Mouse (Mus musculus): ENCODE measurements at regions not wholly inside any gene's neighbourhood (a gene's known extent, or its start where the extent isn't known, plus 50 kb on each side); places are given as distances from the start of the nearest gene placed in this dataset.

DNA sequence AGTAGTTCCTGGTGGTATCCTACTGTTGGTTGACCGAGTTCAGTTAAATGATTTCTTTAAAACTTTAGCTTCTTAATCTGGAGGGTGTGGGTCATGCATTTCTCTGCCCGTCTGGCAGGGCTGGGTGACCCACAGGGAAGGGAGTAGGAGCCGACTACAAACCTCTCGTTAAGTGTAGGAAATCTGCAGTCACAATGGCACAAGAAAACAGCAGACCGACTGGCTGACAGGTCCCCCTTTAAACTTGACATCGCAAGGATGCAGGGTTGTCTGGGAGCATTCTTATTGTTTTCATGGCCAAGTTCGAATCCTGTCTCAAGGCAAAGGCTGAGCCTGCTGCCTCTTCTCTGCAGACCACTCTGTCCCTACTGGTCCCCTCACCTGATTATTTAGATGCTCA, 235.7 kb downstream of the Etnk1 start:
- Histone ChIP-seq H3K4me2 (ENCODE audit: low read depth, low read length, severe bottlenecking) (no peak overlapping the region), H3K4me3 (ENCODE audit: low read depth, low read length) (no peak overlapping the region), H3K9me3 (ENCODE audit: control insufficient read depth, low read length) (no peaks in the 10 kb centered on the region), H3K36me3 (ENCODE audit: control insufficient read depth, insufficient read depth, low read length) (no peaks in the 10 kb centered on the region), H3K27ac (ENCODE audit: low read depth, low read length) (no peak overlapping the region), H3K27me3 (ENCODE audit: control insufficient read depth, insufficient read depth, low read length) (no peaks in the 10 kb centered on the region), H3K4me1 (replicated peaks; ENCODE audit: control insufficient read depth, insufficient read depth, low read length) (peaks cover 5% of the 10 kb centered on the region; the same call in 1 of the 2 replicates), H3K9ac (ENCODE audit: low read length) (no peak overlapping the region)
- WGBS = 66% methylated on average over 7 of the region's 7 CpGs
- DNase-seq (ENCODE audit: low spot score) = peak; percentile 36
- ATAC-seq (replicated peaks; ENCODE audit: low FRiP score) = no peak

DNA sequence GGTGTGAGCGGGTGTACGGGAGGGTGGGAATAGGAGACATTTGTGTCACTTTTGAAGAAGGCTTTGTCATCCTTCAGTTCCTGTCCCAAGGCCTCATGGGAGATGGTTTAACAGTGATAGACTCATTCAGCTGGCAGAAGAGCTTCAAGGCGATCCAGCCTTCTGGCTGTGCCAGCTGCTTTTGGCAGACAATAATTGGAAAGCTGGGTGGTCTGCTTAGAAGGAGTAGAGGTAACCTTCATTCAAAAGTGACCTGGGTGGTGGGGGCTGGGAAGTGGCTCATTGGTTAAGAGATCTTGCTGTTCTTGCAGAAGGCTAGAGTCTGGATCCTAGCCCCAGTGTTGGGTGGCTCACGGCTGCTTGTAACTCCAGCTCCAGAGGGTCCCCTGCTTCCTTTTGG, 237.5 kb downstream of the Etnk1 start:
- Histone ChIP-seq H3K36me3 (ENCODE audit: control insufficient read depth, insufficient read depth, low read length) (no peaks in the 10 kb centered on the region), H3K4me3 (ENCODE audit: low read depth, low read length) (no peak overlapping the region), H3K27ac (ENCODE audit: low read depth, low read length) (no peak overlapping the region), H3K4me1 (replicated peaks; ENCODE audit: control insufficient read depth, insufficient read depth, low read length) (peaks cover 5% of the 10 kb centered on the region; the same call in 1 of the 2 replicates), H3K4me2 (ENCODE audit: low read depth, low read length, severe bottlenecking) (no peak overlapping the region), H3K9me3 (ENCODE audit: control insufficient read depth, low read length) (no peaks in the 10 kb centered on the region), H3K27me3 (ENCODE audit: control insufficient read depth, insufficient read depth, low read length) (no peaks in the 10 kb centered on the region), H3K9ac (ENCODE audit: low read length) (no peak overlapping the region)
- DNase-seq (ENCODE audit: low spot score) (peak; percentile 37), ATAC-seq (replicated peaks; ENCODE audit: low FRiP score) (no peak; the same call in 1 of the 2 replicates)
- 84% methylated on average over 4 of the region's 4 CpGs for WGBS

DNA sequence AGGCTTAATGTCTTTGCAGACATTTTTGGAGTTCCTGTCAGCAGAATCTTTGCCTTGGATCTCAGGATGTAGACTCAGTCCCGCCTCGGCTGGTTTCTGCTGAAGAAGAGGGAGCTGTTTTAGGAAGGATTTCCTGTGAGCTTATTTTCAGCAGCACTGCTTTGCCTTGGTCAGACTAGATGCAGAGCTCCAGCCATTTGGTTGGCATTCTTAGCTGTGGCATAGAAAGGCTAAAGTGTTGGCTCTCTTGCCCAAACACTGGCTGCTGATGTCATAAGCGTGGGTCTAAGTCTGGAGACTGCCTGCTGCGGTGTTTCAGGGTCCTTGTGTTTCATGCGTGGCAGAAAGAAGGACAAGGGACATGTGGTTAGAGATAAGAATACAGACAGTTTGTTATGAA, 245.0 kb downstream of the Etnk1 start:
- H3K4me1 ChIP-seq (replicated peaks; ENCODE audit: control insufficient read depth, insufficient read depth, low read length) = peaks cover 2% of the 10 kb centered on the region; the same call in 1 of the 2 replicates
- ATAC-seq (replicated peaks; ENCODE audit: low FRiP score) (no peak), DNase-seq (ENCODE audit: low spot score) (no peak)
- H3K9ac ChIP-seq (ENCODE audit: low read length) = no peak overlapping the region
- H3K36me3 ChIP-seq (ENCODE audit: control insufficient read depth, insufficient read depth, low read length) = no peaks in the 10 kb centered on the region
- H3K9me3 ChIP-seq (ENCODE audit: control insufficient read depth, low read length) = no peaks in the 10 kb centered on the region
- H3K27ac ChIP-seq (ENCODE audit: low read depth, low read length) = no peak overlapping the region
- no peak overlapping the region for H3K4me2 ChIP-seq (ENCODE audit: low read depth, low read length, severe bottlenecking)
- WGBS = 91% methylated on average over 5 of the region's 5 CpGs
- no peak overlapping the region for H3K4me3 ChIP-seq (ENCODE audit: low read depth, low read length)
- no peaks in the 10 kb centered on the region for H3K27me3 ChIP-seq (ENCODE audit: control insufficient read depth, insufficient read depth, low read length)

DNA sequence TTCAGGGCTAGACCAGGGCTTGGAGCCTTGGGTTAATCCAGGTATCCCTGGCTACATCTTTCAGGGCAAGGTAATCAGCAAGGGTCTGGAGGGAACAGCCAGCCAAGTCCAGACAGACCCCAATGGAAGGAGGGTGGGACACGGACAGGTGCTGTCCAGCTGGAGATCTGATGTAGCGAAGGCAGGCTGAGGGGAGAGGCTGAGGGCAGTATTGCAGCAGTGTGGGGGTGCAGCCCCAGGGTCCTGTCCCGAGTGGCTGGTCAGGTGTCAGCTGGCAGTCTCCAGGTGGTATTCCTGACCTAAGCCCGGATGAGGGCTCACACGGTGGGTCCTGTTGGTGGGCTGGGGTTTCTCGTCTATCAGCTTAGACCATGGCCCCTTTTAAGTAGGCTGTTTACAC, 245.7 kb downstream of the Etnk1 start:
- H3K4me3 ChIP-seq (ENCODE audit: low read depth, low read length) = no peak overlapping the region
- H3K36me3 ChIP-seq (ENCODE audit: control insufficient read depth, insufficient read depth, low read length) = no peaks in the 10 kb centered on the region
- ATAC-seq (replicated peaks; ENCODE audit: low FRiP score) = no peak
- 92% methylated on average over 6 of the region's 6 CpGs for WGBS
- H3K4me1 ChIP-seq (replicated peaks; ENCODE audit: control insufficient read depth, insufficient read depth, low read length) = no peaks in the 10 kb centered on the region
- no peak overlapping the region for H3K4me2 ChIP-seq (ENCODE audit: low read depth, low read length, severe bottlenecking)
- H3K27ac ChIP-seq (ENCODE audit: low read depth, low read length) = no peak overlapping the region
- H3K27me3 ChIP-seq (ENCODE audit: control insufficient read depth, insufficient read depth, low read length) = no peaks in the 10 kb centered on the region
- H3K9me3 ChIP-seq (ENCODE audit: control insufficient read depth, low read length) = no peaks in the 10 kb centered on the region
- no peak for DNase-seq (ENCODE audit: low spot score)
- no peak overlapping the region for H3K9ac ChIP-seq (ENCODE audit: low read length)

DNA sequence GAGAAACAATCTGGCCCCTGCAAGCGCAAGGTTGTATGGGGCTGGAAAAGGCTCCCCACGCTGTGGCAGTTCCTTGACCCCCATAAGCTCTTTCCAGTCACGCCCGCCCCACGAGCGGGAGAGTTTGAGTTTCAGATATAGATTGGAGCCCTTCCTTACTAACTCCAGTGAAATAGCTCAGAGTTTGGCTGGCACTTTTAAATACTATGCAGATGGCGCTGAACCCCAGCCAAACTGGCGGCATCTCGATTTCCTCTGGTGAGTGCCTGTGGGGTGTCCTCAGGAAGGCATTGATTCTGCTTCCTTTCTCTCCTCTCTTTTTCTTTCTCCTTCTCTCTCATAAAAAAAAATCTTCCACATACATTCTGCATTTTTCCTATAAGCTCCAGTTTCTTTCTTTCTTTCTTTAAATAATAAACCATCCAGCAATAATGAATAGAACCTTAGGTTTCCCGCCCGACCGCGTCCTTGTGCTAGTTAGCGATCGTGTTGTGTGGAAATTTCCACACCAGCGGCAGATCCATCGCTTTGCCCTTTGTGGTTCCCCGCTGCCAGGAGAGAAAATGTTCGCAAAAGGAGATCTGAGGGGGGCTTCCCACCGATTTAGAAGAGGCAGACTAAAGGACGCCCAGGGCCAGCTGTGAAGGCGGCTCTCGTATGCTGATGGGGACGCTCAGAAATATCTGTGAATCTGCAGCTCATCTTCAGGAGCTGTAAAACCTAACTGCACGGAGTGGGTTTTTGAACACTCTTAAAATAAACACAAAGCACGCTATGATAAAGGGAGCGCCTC, 247.8 kb downstream of the Etnk1 start:
- ATAC-seq (replicated peaks; ENCODE audit: low FRiP score) = no peak
- no peak overlapping the region for H3K27ac ChIP-seq (ENCODE audit: low read depth, low read length)
- no peaks in the 10 kb centered on the region for H3K36me3 ChIP-seq (ENCODE audit: control insufficient read depth, insufficient read depth, low read length)
- H3K27me3 ChIP-seq (ENCODE audit: control insufficient read depth, insufficient read depth, low read length) = no peaks in the 10 kb centered on the region
- no peaks in the 10 kb centered on the region for H3K4me1 ChIP-seq (replicated peaks; ENCODE audit: control insufficient read depth, insufficient read depth, low read length)
- no peak overlapping the region for H3K4me2 ChIP-seq (ENCODE audit: low read depth, low read length, severe bottlenecking)
- WGBS = 88% methylated on average over 27 of the region's 27 CpGs
- H3K4me3 ChIP-seq (ENCODE audit: low read depth, low read length) = no peak overlapping the region
- no peak for DNase-seq (ENCODE audit: low spot score)
- H3K9me3 ChIP-seq (ENCODE audit: control insufficient read depth, low read length) = no peaks in the 10 kb centered on the region
- H3K9ac ChIP-seq (ENCODE audit: low read length) = no peak overlapping the region

DNA sequence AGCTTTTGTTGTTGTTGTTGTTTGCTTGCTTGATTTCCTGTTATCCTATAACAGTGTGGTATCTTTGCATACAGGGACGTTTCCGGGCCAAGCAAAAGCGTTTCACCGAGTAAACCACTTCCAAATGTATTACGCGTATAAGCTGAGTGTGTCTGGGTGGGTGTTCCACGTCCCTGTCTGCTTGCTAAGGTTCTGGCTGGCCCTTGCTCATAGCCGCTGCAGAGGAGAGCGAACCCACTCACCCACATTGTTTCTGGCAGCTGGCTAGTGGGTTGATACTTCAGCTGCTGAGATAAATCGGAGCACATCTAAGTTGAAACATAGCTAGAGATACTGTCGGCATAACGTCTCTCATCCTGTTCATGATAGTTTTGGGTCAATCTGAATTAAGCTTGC, 248.4 kb downstream of the Etnk1 start:
- no peak for ATAC-seq (replicated peaks; ENCODE audit: low FRiP score)
- H3K9ac ChIP-seq (ENCODE audit: low read length) = no peak overlapping the region
- no peaks in the 10 kb centered on the region for H3K36me3 ChIP-seq (ENCODE audit: control insufficient read depth, insufficient read depth, low read length)
- no peak overlapping the region for H3K27ac ChIP-seq (ENCODE audit: low read depth, low read length)
- no peak overlapping the region for H3K4me2 ChIP-seq (ENCODE audit: low read depth, low read length, severe bottlenecking)
- no peaks in the 10 kb centered on the region for H3K4me1 ChIP-seq (replicated peaks; ENCODE audit: control insufficient read depth, insufficient read depth, low read length)
- no peak overlapping the region for H3K4me3 ChIP-seq (ENCODE audit: low read depth, low read length)
- no peaks in the 10 kb centered on the region for H3K27me3 ChIP-seq (ENCODE audit: control insufficient read depth, insufficient read depth, low read length)
- no peak for DNase-seq (ENCODE audit: low spot score)
- no peaks in the 10 kb centered on the region for H3K9me3 ChIP-seq (ENCODE audit: control insufficient read depth, low read length)
- 91% methylated on average over 12 of the region's 12 CpGs for WGBS

DNA sequence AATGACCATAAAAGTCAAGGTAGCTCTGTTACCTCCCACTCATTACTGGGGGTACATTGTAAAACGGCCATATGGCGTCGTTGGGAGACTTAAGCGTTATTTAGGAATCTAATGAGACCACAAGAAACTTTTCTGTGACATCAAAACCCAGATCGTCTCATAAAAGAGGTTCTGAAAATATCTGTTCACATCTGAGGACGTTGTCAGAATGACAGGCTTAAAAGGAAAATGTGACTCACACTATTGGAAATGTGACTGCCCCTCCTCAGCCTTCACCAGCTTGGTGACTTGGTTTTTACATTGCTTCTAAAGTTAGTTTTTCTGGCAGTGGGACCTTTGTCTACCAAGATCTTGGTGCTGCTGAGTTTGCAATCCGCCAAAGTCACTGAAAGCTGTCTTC, 252.9 kb downstream of the Etnk1 start:
- no peak for DNase-seq (ENCODE audit: low spot score)
- no peaks in the 10 kb centered on the region for H3K9me3 ChIP-seq (ENCODE audit: control insufficient read depth, low read length)
- 90% methylated on average over 7 of the region's 7 CpGs for WGBS
- no peaks in the 10 kb centered on the region for H3K27me3 ChIP-seq (ENCODE audit: control insufficient read depth, insufficient read depth, low read length)
- no peak for ATAC-seq (replicated peaks; ENCODE audit: low FRiP score)
- no peak overlapping the region for H3K9ac ChIP-seq (ENCODE audit: low read length)
- no peak overlapping the region for H3K27ac ChIP-seq (ENCODE audit: low read depth, low read length)
- no peaks in the 10 kb centered on the region for H3K36me3 ChIP-seq (ENCODE audit: control insufficient read depth, insufficient read depth, low read length)
- no peak overlapping the region for H3K4me2 ChIP-seq (ENCODE audit: low read depth, low read length, severe bottlenecking)
- no peak overlapping the region for H3K4me3 ChIP-seq (ENCODE audit: low read depth, low read length)
- H3K4me1 ChIP-seq (replicated peaks; ENCODE audit: control insufficient read depth, insufficient read depth, low read length) = no peaks in the 10 kb centered on the region

DNA sequence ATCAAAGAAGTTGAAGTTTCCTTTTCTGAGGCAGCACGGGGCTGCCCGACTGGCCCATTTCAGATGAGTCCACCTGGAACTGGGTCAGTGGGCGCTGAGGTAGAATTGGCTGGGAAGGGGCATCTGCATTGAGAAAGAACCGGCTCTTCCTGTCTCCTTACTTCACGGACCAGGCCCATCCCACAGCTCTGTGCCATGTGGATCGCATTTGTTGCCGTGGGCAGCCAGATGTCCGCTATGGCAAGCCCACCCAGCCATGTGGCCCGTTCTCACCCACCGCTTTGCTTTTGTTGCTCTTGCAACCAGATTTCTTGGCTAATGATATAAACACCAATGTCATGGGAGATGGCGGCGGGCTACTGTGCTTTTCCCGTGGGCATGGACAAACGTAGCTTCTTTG, 256.0 kb downstream of the Etnk1 start:
- Histone ChIP-seq H3K4me3 (ENCODE audit: low read depth, low read length) (no peak overlapping the region), H3K27me3 (ENCODE audit: control insufficient read depth, insufficient read depth, low read length) (no peaks in the 10 kb centered on the region), H3K9ac (ENCODE audit: low read length) (no peak overlapping the region), H3K27ac (ENCODE audit: low read depth, low read length) (no peak overlapping the region), H3K36me3 (ENCODE audit: control insufficient read depth, insufficient read depth, low read length) (no peaks in the 10 kb centered on the region), H3K9me3 (ENCODE audit: control insufficient read depth, low read length) (no peaks in the 10 kb centered on the region), H3K4me1 (replicated peaks; ENCODE audit: control insufficient read depth, insufficient read depth, low read length) (no peaks in the 10 kb centered on the region), H3K4me2 (ENCODE audit: low read depth, low read length, severe bottlenecking) (no peak overlapping the region)
- DNase-seq (ENCODE audit: low spot score) = no peak
- ATAC-seq (replicated peaks; ENCODE audit: low FRiP score) = no peak
- WGBS = 92% methylated on average over 14 of the region's 14 CpGs

DNA sequence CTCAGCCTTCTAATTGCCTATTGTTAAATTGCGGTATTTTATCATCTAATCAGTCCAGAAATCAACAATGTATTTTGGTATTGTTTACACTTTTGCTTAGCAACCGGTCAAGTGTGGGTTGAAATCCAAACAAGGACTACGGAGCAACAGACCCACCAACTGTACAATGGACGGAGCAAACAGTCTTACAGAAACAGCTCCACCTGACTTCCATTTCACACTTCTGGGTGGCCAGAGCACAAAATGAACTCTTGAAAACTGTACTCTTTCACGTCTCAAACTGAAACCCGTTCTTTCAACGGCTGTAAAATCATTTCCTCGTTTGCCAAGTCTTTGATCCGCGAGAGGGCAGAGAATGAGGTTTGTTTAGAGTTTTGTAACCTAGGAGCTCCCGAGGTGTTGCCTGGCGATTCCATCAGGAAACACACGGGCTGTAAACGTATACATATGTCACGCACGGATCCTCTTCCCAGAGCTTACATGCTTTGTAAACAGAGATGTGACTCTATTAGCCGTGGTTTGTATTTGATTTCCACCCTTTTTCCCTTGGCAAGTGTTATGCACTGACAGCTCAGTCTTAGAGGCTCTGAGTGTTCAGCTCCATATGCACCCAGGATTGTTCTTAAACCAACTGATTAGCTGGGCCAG, 258.3 kb downstream of the Etnk1 start:
- ATAC-seq (replicated peaks; ENCODE audit: low FRiP score) = no peak
- DNase-seq (ENCODE audit: low spot score) = no peak
- 88% methylated on average over 17 of the region's 17 CpGs for WGBS

More for the DNA sequence above, 258.3 kb downstream of the Etnk1 start:
- H3K4me3 ChIP-seq (ENCODE audit: low read depth, low read length) = no peak overlapping the region
- H3K36me3 ChIP-seq (ENCODE audit: control insufficient read depth, insufficient read depth, low read length) = no peaks in the 10 kb centered on the region
- H3K4me1 ChIP-seq (replicated peaks; ENCODE audit: control insufficient read depth, insufficient read depth, low read length) = no peaks in the 10 kb centered on the region
- no peaks in the 10 kb centered on the region for H3K27me3 ChIP-seq (ENCODE audit: control insufficient read depth, insufficient read depth, low read length)
- no peaks in the 10 kb centered on the region for H3K9me3 ChIP-seq (ENCODE audit: control insufficient read depth, low read length)
- H3K4me2 ChIP-seq (ENCODE audit: low read depth, low read length, severe bottlenecking) = no peak overlapping the region
- no peak overlapping the region for H3K27ac ChIP-seq (ENCODE audit: low read depth, low read length)
- H3K9ac ChIP-seq (ENCODE audit: low read length) = no peak overlapping the region

Data from forebrain, embryonic 11.5 days (tissue).